Mouse (Mus musculus): ENCODE results near the gene Tyr. TPM values are rescaled to one million over a fixed set of nuclear protein-coding genes. Genes with fewer than 3 reads are reported as not detected.
"Not testable (repeated sequence)": the region's sequence is repeated elsewhere in the genome, so short reads cannot be mapped to it uniquely, and the experiment has no call there.

Tyr gene
- 0.05 TPM in 1 of 2 replicates, not detected in the other for polyA plus RNA-seq (2014; fragmentation: Nextera tagmentation; extraction: Ambion mirVana)

DNA sequence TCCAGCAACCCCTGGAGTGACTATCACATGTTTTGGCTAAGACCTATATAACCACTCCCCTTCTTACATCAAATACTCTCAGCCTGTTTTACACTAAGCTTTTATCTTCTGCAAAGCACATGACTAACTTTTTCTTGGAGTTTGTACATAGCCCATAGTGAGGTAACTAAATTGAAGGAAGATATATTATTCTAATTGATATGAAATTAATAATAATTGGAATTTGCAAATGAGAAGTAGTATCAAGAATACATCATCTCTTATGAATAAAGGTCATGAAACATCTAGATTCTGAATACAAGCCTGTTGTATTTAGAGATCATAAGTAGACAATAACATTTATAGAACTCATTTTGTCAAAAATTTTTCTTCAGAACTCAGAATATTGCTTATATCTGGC is at the start of gene Tyr:
Gene Tyr (minus strand): TSS at position 101 of the 400 bp plus-strand sequence.
- no peaks in the 10 kb centered on the region for H3K27me3 ChIP-seq (ENCODE audit: control insufficient read depth, insufficient read depth, low read length)
- no peaks in the 10 kb centered on the region for H3K9me3 ChIP-seq (ENCODE audit: control insufficient read depth, low read length)
- no peaks in the 10 kb centered on the region for H3K4me1 ChIP-seq (replicated peaks; ENCODE audit: control insufficient read depth, insufficient read depth, low read length)
- H3K27ac ChIP-seq = no peak within 1 kb of the TSS
- H3K9ac ChIP-seq = no peak within 1 kb of the TSS
- no peak within 1 kb of the TSS for H3K4me2 ChIP-seq (replicated peaks)
- DNase-seq (ENCODE audit: low spot score) (peak; percentile 10), ATAC-seq (ENCODE audit: low FRiP score) (no peak)
- H3K36me3 ChIP-seq (replicated peaks; ENCODE audit: control insufficient read depth, insufficient read depth) = no peaks in the 10 kb centered on the region
- H3K4me3 ChIP-seq (replicated peaks; ENCODE audit: low read length) = no peak within 1 kb of the TSS

GRCm38 (mm10) chr7:87539031-87539430 is 45.7 kb upstream of the Tyr start:
- Histone ChIP-seq H3K4me2 (replicated peaks) (no peak overlapping the region), H3K4me1 (replicated peaks; ENCODE audit: control insufficient read depth, insufficient read depth, low read length) (no peaks in the 10 kb centered on the region), H3K9ac (no peak overlapping the region), H3K9me3 (ENCODE audit: control insufficient read depth, low read length) (no peaks in the 10 kb centered on the region), H3K27ac (no peak overlapping the region), H3K27me3 (ENCODE audit: control insufficient read depth, insufficient read depth, low read length) (no peaks in the 10 kb centered on the region), H3K4me3 (replicated peaks; ENCODE audit: low read length) (no peak overlapping the region), H3K36me3 (replicated peaks; ENCODE audit: control insufficient read depth, insufficient read depth) (no peaks in the 10 kb centered on the region)
- ATAC-seq (ENCODE audit: low FRiP score) (no peak), DNase-seq (ENCODE audit: low spot score) (no peak)

- no peak overlapping the region for H3K4me3 ChIP-seq (replicated peaks; ENCODE audit: low read length)
These were observed 891 bp upstream of the Tyr start for GRCm38 (mm10) chr7:87494124-87494682.

GRCm38 (mm10) chr7:87488024-87488423 is 5.3 kb downstream of the Tyr start:
- Histone ChIP-seq H3K27me3 (ENCODE audit: control insufficient read depth, insufficient read depth, low read length) (no peaks in the 10 kb centered on the region), H3K4me3 (replicated peaks; ENCODE audit: low read length) (no peak overlapping the region), H3K4me2 (replicated peaks) (no peak overlapping the region), H3K9me3 (ENCODE audit: control insufficient read depth, low read length) (no peaks in the 10 kb centered on the region), H3K9ac (no peak overlapping the region), H3K36me3 (replicated peaks; ENCODE audit: control insufficient read depth, insufficient read depth) (no peaks in the 10 kb centered on the region), H3K27ac (no peak overlapping the region), H3K4me1 (replicated peaks; ENCODE audit: control insufficient read depth, insufficient read depth, low read length) (no peaks in the 10 kb centered on the region)
- DNase-seq (ENCODE audit: low spot score) = peak; percentile 25
- WGBS = 72% methylated on average over 3 of the region's 3 CpGs
- ATAC-seq (ENCODE audit: low FRiP score) = no peak

More at GRCm38 (mm10) chr7:87494124-87494682, 891 bp upstream of the Tyr start:
- DNase-seq (ENCODE audit: low spot score) = no peak
- no peaks in the 10 kb centered on the region for H3K27me3 ChIP-seq (ENCODE audit: control insufficient read depth, insufficient read depth, low read length)
- no peak overlapping the region for H3K9ac ChIP-seq
- no peak overlapping the region for H3K4me2 ChIP-seq (replicated peaks)
- no peaks in the 10 kb centered on the region for H3K4me1 ChIP-seq (replicated peaks; ENCODE audit: control insufficient read depth, insufficient read depth, low read length)
- H3K9me3 ChIP-seq (ENCODE audit: control insufficient read depth, low read length) = no peaks in the 10 kb centered on the region
- no peak overlapping the region for H3K27ac ChIP-seq
- H3K36me3 ChIP-seq (replicated peaks; ENCODE audit: control insufficient read depth, insufficient read depth) = no peaks in the 10 kb centered on the region
- no peak for ATAC-seq (ENCODE audit: low FRiP score)
- WGBS = 26% methylated on average over 4 of the region's 4 CpGs

DNA sequence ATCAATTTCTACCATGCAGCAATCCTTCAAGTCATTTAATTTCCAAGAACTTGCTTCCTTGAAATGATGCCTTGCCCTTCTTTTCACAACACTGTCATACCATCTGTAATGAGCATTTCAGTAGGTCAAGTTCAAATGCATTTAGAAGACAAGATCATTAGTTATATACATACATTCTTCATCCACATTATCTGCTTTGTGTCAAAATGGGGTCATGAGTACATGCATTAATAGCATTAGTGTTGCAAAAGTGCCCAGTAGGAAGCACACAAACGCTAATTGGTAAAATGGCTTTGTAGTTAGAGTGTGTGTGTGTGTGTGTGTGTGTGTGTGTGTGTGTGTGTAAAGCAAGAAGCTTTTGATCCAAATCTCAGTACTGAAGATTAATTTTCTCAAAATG is 80.0 kb downstream of the Tyr start:
- Histone ChIP-seq H3K4me1 (replicated peaks; ENCODE audit: control insufficient read depth, insufficient read depth, low read length) (no peaks in the 10 kb centered on the region), H3K9me3 (ENCODE audit: control insufficient read depth, low read length) (no peaks in the 10 kb centered on the region), H3K27ac (no peak overlapping the region), H3K36me3 (replicated peaks; ENCODE audit: control insufficient read depth, insufficient read depth) (no peaks in the 10 kb centered on the region), H3K4me3 (replicated peaks; ENCODE audit: low read length) (no peak overlapping the region), H3K27me3 (ENCODE audit: control insufficient read depth, insufficient read depth, low read length) (no peaks in the 10 kb centered on the region), H3K4me2 (replicated peaks) (no peak overlapping the region), H3K9ac (no peak overlapping the region)
- no peak for DNase-seq (ENCODE audit: low spot score)
- no peak for ATAC-seq (ENCODE audit: low FRiP score)
- WGBS = 78% methylated on average over 1 of the region's 1 CpGs

DNA sequence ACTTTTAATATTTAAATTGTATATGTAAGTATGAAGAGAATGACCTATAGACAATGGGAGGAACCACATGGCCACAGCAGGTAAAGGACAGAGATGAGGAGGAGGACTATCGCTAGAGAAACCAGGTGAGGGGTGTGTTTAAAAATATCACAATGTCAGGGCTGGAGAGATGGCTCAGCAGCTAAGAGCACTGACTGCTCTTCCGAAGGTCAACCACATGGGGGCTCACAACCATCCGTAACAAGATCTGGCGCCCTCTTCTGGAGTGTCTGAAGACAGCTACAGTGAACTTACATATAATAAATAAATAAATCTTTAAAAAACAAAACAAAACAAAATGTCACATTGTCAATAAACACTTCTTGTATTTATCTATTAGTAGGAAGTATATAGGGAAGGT is 81.9 kb downstream of the Tyr start:
- not testable (repeated sequence) for H3K27me3 ChIP-seq (ENCODE audit: control insufficient read depth, insufficient read depth, low read length); ATAC-seq (ENCODE audit: low FRiP score); H3K36me3 ChIP-seq (replicated peaks; ENCODE audit: control insufficient read depth, insufficient read depth)

DNA sequence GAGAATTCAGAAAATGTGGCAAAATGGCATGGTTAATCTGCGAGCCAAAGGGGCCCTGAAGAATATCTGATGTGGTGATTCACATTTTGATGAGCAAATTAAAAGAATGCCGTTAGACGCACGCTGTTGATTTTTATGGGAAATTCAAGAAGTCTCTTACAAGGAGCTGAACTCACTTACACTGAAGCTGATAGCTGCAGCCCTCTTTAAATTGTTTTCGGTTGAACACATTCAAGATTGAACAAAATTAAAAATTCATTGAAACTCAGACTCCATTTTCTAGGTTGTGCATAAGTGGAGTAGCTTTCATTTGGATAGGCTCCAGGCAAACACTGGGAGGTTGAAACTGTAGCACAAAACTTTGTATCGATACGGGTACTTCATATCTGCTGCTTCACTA is 96.3 kb downstream of the Tyr start:
- Histone ChIP-seq H3K27me3 (ENCODE audit: control insufficient read depth, insufficient read depth, low read length) (no peaks in the 10 kb centered on the region), H3K36me3 (replicated peaks; ENCODE audit: control insufficient read depth, insufficient read depth) (no peaks in the 10 kb centered on the region), H3K9me3 (ENCODE audit: control insufficient read depth, low read length) (no peaks in the 10 kb centered on the region), H3K4me1 (replicated peaks; ENCODE audit: control insufficient read depth, insufficient read depth, low read length) (no peaks in the 10 kb centered on the region), H3K9ac (no peak overlapping the region), H3K4me3 (replicated peaks; ENCODE audit: low read length) (no peak overlapping the region), H3K27ac (no peak overlapping the region), H3K4me2 (replicated peaks) (no peak overlapping the region)
- DNase-seq (ENCODE audit: low spot score) (no peak), ATAC-seq (ENCODE audit: low FRiP score) (peak; percentile 43; the same call in 1 of the 2 replicates)
- WGBS = 88% methylated on average over 7 of the region's 7 CpGs

More for the DNA sequence above, 81.9 kb downstream of the Tyr start:
- WGBS = 11% methylated on average over 4 of the region's 4 CpGs
- DNase-seq (ENCODE audit: low spot score); H3K4me2 ChIP-seq (replicated peaks); H3K9ac ChIP-seq; H3K9me3 ChIP-seq (ENCODE audit: control insufficient read depth, low read length); H3K27ac ChIP-seq; H3K4me3 ChIP-seq (replicated peaks; ENCODE audit: low read length); H3K4me1 ChIP-seq (replicated peaks; ENCODE audit: control insufficient read depth, insufficient read depth, low read length): not testable (repeated sequence)

DNA sequence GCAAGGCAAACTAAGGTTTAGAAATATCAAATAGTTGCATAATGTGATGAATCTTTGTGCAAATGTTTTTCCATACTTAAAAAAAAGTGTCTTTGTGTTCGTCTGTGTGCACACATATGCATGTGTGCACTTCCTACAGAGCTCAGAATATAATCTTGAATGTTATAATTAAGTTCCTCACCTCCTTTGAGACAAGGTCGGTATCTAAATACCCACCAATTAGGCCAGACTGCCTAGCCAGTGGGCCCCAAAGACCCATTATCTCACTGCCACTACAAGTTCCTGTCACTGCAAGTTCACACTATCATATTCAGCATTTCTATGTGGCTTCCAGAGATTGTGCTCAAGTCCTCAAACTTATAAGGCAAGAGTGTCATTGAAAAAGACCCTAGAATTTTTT is 118.4 kb downstream of the Tyr start:
- no peak overlapping the region for H3K4me3 ChIP-seq (replicated peaks; ENCODE audit: low read length)
- H3K9me3 ChIP-seq (ENCODE audit: control insufficient read depth, low read length) = no peaks in the 10 kb centered on the region
- 56% methylated on average over 2 of the region's 2 CpGs for WGBS

More for the DNA sequence above, 118.4 kb downstream of the Tyr start:
- H3K4me1 ChIP-seq (replicated peaks; ENCODE audit: control insufficient read depth, insufficient read depth, low read length) = no peaks in the 10 kb centered on the region
- H3K27ac ChIP-seq = no peak overlapping the region
- ATAC-seq (ENCODE audit: low FRiP score) (no peak), DNase-seq (ENCODE audit: low spot score) (no peak)
- H3K36me3 ChIP-seq (replicated peaks; ENCODE audit: control insufficient read depth, insufficient read depth) = no peaks in the 10 kb centered on the region
- H3K4me2 ChIP-seq (replicated peaks) = no peak overlapping the region
- H3K9ac ChIP-seq = no peak overlapping the region
- H3K27me3 ChIP-seq (ENCODE audit: control insufficient read depth, insufficient read depth, low read length) = no peaks in the 10 kb centered on the region
